Mouse (Mus musculus): ENCODE results near the gene Gm6993.

Gene Gm6993

GRCm38 (mm10) chr12:31271361-31272011 is 30.9 kb downstream of the Gm6993 start:
- DNase-seq (ENCODE audit: low read depth, low spot score) = no peak

- no peak for DNase-seq (ENCODE audit: low read depth, low spot score)
These were observed 31.6 kb downstream of the Gm6993 start for GRCm38 (mm10) chr12:31272012-31272735.

- DNase-seq (ENCODE audit: low read depth, low spot score) = no peak
These were observed 32.3 kb downstream of the Gm6993 start for GRCm38 (mm10) chr12:31272846-31273245.

GRCm38 (mm10) chr12:31273646-31274045 is 33.1 kb downstream of the Gm6993 start:
- DNase-seq (ENCODE audit: low read depth, low spot score) = no peak

GRCm38 (mm10) chr12:31275411-31275810 is 34.8 kb downstream of the Gm6993 start:
- no peak for DNase-seq (ENCODE audit: low read depth, low spot score)

- no peak for DNase-seq (ENCODE audit: low read depth, low spot score)
These were observed 37.7 kb downstream of the Gm6993 start for GRCm38 (mm10) chr12:31278270-31278669.

- DNase-seq (ENCODE audit: low read depth, low spot score) = no peak
These were observed 39.7 kb downstream of the Gm6993 start for GRCm38 (mm10) chr12:31280318-31280717.

GRCm38 (mm10) chr12:31281100-31281591 is 40.6 kb downstream of the Gm6993 start:
- no peak for DNase-seq (ENCODE audit: low read depth, low spot score)

- DNase-seq (ENCODE audit: low read depth, low spot score) = no peak
These were observed 41.7 kb downstream of the Gm6993 start for GRCm38 (mm10) chr12:31282241-31282640.

- DNase-seq (ENCODE audit: low read depth, low spot score) = no peak
These were observed 42.6 kb downstream of the Gm6993 start for GRCm38 (mm10) chr12:31283131-31283530.

- no peak for DNase-seq (ENCODE audit: low read depth, low spot score)
These were observed 43.1 kb downstream of the Gm6993 start for GRCm38 (mm10) chr12:31283617-31284136.

GRCm38 (mm10) chr12:31289046-31289445 is 48.5 kb downstream of the Gm6993 start:
- DNase-seq (ENCODE audit: low read depth, low spot score) = no peak

Data from brain, embryonic 18.5 days (tissue).